Mouse (Mus musculus): ENCODE data around the gene Klk4.

- TF ChIP-seq CTCF (conservative IDR thresholded peaks at IDR 0.05 in 1 of 2, IDR thresholded peaks at IDR 0.05 in 1 of 2; ENCODE audit: low read depth in 2 of 2, low read length in 2 of 2): no peak
- no peak for TF ChIP-seq EP300 (IDR thresholded peaks at IDR 0.05; ENCODE audit: low read length)
- no peak for TF ChIP-seq POLR2A (IDR thresholded peaks at IDR 0.05; ENCODE audit: low read depth, low read length)
- no peak for TF ChIP-seq BHLHE40 (IDR thresholded peaks at IDR 0.05; ENCODE audit: low read depth, low read length)
- TF ChIP-seq CHD2 (IDR thresholded peaks at IDR 0.05; ENCODE audit: low read length): no peak
- no peak for TF ChIP-seq POLR2AphosphoS2 (IDR thresholded peaks at IDR 0.05; ENCODE audit: low read depth, low read length)
- TF ChIP-seq HCFC1 (IDR thresholded peaks at IDR 0.05; ENCODE audit: low read depth, low read length): no peak
- no peak for TF ChIP-seq E2F4 (IDR thresholded peaks at IDR 0.05; ENCODE audit: insufficient replicate concordance, low read depth, low read length)
- no peak for TF ChIP-seq TBP (conservative IDR thresholded peaks at IDR 0.05; ENCODE audit: low read depth, low read length)
- no peak for TF ChIP-seq ETS1 (conservative IDR thresholded peaks at IDR 0.05; ENCODE audit: low read depth, low read length)
- TF ChIP-seq GABPA (IDR thresholded peaks at IDR 0.05; ENCODE audit: insufficient replicate concordance, low read depth, low read length): no peak
- no peak for TF ChIP-seq PAX5 (IDR thresholded peaks at IDR 0.05; ENCODE audit: low read length)
- TF ChIP-seq SIN3A (IDR thresholded peaks at IDR 0.05; ENCODE audit: low read length): no peak
Measured at GRCm38 (mm10) chr7:43891788-43892187, 10.8 kb downstream of the Klk4 start.
